Mouse (Mus musculus) neural tube, embryonic 11.5 days (tissue): ENCODE measurements around the gene Hoxa13. TPM values are rescaled to one million over a fixed set of nuclear protein-coding genes. Genes with fewer than 3 reads are reported as not detected.

Experiments
- ATAC-seq: fragments of 200-750 bp; cut with Nextera tagmentation; 2 replicates; pipeline ENCODE4 v1.8.0; 2017; ENCODE audit warnings: moderate number of reproducible peaks, mild to moderate bottlenecking, moderate TSS enrichment, moderate library complexity; ENCODE audit not compliant: insufficient read depth, low FRiP score, low TSS enrichment
- DNase-seq: peaks from one replicate; pipeline ENCODE4 v3.0.0-alpha.2; 2015; ENCODE audit warnings: low spot score
- H3K27ac ChIP-seq: fragments of 300-500 bp; sonication (generic); 2 replicates; pipeline ENCODE4 v1.5.1; 2014; ENCODE audit warnings: low read depth, mild to moderate bottlenecking, low read length
- H3K27me3 ChIP-seq: fragments of 300-500 bp; sonication (generic); 2 replicates; pipeline ENCODE4 v1.6.1; 2014; ENCODE audit warnings: mild to moderate bottlenecking, low read length, mixed read lengths; ENCODE audit not compliant: control insufficient read depth, insufficient read depth
- H3K36me3 ChIP-seq: fragments of 300-500 bp; sonication (generic); 2 replicates; pipeline ENCODE4 v1.6.1; 2014; ENCODE audit warnings: mild to moderate bottlenecking, low read length, moderate library complexity, mixed read lengths; ENCODE audit not compliant: control insufficient read depth, insufficient read depth
- H3K4me1 ChIP-seq: fragments of 300-500 bp; sonication (generic); 2 replicates; pipeline ENCODE4 v1.6.1; 2014; ENCODE audit warnings: low read length, mixed read lengths; ENCODE audit not compliant: control insufficient read depth, insufficient read depth
- H3K4me2 ChIP-seq: fragments of 300-500 bp; sonication (generic); 2 replicates; pipeline ENCODE4 v1.6.1; 2014; ENCODE audit warnings: low read depth, mild to moderate bottlenecking, moderate library complexity
- H3K4me3 ChIP-seq: fragments of 300-500 bp; sonication (generic); 2 replicates; pipeline ENCODE4 v1.5.1; 2014; ENCODE audit warnings: low read depth, low read length
- H3K9ac ChIP-seq: fragments of 300-500 bp; sonication (generic); 2 replicates; pipeline ENCODE4 v1.6.1; 2014; ENCODE audit warnings: mild to moderate bottlenecking, low read length
- H3K9me3 ChIP-seq: fragments of 300-500 bp; sonication (generic); 2 replicates; pipeline ENCODE4 v1.6.1; 2016; ENCODE audit warnings: low read length; ENCODE audit not compliant: control insufficient read depth
- WGBS: fragments of 180-500 bp; shearing (Covaris S2); extraction: QIAGEN DNeasy Blood & Tissue Kit; methylation state at CpG from one replicate; pipeline ENCODE4 v1.1.7; 2014; 5-methylcytosine and 5-hydroxymethylcytosine counted together
- polyA plus RNA-seq: library from polyadenylated mRNA; unstranded; fragments of >200 nt; fragmentation: Nextera tagmentation; extraction: Ambion mirVana; gene quantifications from 2 replicates; pipeline ENCODE4 v1.2.1, GENCODE M21; 2014

Hoxa13 gene
- polyA plus RNA-seq, 1 experiment from 2014 or later, result 0.11 TPM

DNA sequence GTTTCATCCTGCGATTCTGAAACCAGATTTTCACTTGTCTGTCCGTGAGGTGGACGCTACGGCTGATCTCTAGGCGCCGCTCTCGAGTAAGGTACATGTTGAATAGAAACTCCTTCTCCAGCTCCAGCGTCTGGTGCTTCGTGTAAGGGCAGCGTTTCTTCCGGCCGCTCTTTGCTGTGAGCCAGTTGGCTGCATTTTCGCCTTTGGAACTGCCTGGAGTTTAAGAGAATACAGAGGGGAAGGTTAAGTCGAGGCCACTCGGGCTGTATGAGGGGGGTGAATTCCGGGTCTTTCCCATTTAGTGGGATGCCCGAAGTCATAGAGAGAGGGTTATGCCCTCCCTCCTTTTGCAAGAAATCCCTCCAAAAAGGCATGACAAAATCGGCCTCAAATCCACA, 28.1 kb downstream of the Hoxa13 start:
- Histone ChIP-seq H3K4me3 (peak overlapping the region; percentile 65), H3K36me3 (no peaks in the 10 kb centered on the region), H3K9me3 (no peaks in the 10 kb centered on the region), H3K27me3 (peaks cover 58% of the 10 kb centered on the region), H3K9ac (peak overlapping the region; percentile 94), H3K4me2 (peak overlapping the region; percentile 57), H3K4me1 (peaks cover under 1% of the 10 kb centered on the region; the same call in 1 of the 2 replicates), H3K27ac (peak overlapping the region; percentile 91)
- ATAC-seq (no peak; the same call in 1 of the 2 replicates), DNase-seq (peak; percentile 68)
- under 1% methylated on average over 18 of the region's 18 CpGs for WGBS

DNA sequence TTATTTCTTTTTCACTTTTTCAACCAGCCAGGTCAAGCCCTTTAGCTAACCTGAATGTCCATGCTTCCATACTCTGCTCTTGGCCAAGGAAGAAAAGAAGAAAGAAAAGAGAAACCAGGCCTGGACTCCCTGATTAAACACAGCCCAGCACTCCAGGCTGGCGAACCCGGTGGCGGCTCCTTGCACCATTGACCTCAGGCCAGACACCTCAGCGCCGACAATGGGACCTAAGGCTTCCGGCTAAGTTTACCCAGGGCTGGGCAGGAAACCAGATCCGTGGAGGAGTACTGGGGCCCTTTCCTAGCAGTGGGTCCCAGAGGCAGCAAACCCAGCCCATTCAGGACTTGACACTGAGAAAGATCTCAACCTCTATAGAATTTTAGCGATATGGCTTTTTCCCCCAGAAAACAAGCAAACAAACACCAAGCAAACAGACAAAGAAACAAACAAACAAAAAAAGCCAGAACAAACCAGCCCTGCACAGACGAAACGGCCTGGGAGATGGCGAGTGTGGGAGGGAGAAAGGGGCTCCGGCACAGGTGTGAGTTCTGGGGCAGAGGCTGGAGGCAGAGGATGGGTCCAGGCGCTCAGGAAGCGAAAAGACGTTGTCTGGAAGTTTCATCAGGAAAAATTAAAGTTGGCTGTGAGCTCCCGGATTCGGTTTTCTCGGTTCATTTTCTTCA, 28.7 kb downstream of the Hoxa13 start:
- Histone ChIP-seq H3K36me3 (no peaks in the 10 kb centered on the region), H3K27me3 (peaks cover 52% of the 10 kb centered on the region), H3K4me3 (peak overlapping the region; percentile 65), H3K9me3 (no peaks in the 10 kb centered on the region), H3K4me1 (peaks cover 2% of the 10 kb centered on the region; the same call in 1 of the 2 replicates), H3K4me2 (peak overlapping the region; percentile 57), H3K9ac (peak overlapping the region; percentile 94), H3K27ac (peak overlapping the region; percentile 91)
- ATAC-seq, result no peak
- WGBS, result 1% methylated on average over 18 of the region's 18 CpGs
- peak; percentile 44 for DNase-seq

DNA sequence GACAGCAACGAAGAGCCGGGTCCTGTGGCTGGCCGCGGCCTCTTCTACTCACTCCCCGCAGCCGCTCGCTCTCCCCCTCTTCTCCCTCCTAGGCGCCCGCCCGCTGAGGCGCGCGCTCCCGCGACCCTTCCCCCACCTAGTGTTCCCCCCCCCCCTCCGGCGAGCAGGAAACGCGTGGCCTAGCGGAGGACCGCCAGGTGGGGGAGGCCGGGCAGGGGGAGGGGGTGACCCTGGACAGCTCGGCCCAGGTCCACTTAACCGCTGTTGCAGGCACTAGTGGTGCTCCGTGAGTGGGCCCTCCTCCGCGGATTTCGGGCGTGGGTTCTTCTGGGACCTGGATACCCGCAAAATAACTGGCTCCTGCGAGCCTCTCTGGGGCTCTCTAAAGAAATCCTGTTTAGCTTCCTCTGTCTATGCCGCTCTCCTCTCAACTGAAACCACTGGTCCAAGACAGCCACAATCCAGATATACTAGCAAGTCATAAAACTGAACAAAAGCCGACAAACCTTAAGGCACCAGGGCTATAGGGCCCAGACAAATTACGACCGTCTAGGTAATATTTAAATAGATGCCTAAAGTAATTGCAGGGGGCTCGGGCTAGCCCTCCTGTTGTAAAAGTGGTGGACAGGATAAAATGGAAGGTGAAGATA, 30.0 kb downstream of the Hoxa13 start, which contains the start of gene Hoxa9:
Hoxa9 (minus strand) TSS at position 574 of the 650 bp plus-strand sequence.
- Histone ChIP-seq H3K4me2 (peak within 1 kb of the TSS; percentile 86), H3K27ac (peak within 1 kb of the TSS; percentile 94), H3K9ac (peak within 1 kb of the TSS; percentile 94), H3K4me1 (peaks cover 2% of the 10 kb centered on the region; the same call in 1 of the 2 replicates), H3K27me3 (peaks cover 43% of the 10 kb centered on the region), H3K9me3 (no peaks in the 10 kb centered on the region), H3K36me3 (no peaks in the 10 kb centered on the region), H3K4me3 (peak within 1 kb of the TSS; percentile 65)
- DNase-seq, result no peak
- ATAC-seq, result peak; percentile 33
- 1% methylated on average over 21 of the region's 36 CpGs for whole genome bisulfite sequencing

DNA sequence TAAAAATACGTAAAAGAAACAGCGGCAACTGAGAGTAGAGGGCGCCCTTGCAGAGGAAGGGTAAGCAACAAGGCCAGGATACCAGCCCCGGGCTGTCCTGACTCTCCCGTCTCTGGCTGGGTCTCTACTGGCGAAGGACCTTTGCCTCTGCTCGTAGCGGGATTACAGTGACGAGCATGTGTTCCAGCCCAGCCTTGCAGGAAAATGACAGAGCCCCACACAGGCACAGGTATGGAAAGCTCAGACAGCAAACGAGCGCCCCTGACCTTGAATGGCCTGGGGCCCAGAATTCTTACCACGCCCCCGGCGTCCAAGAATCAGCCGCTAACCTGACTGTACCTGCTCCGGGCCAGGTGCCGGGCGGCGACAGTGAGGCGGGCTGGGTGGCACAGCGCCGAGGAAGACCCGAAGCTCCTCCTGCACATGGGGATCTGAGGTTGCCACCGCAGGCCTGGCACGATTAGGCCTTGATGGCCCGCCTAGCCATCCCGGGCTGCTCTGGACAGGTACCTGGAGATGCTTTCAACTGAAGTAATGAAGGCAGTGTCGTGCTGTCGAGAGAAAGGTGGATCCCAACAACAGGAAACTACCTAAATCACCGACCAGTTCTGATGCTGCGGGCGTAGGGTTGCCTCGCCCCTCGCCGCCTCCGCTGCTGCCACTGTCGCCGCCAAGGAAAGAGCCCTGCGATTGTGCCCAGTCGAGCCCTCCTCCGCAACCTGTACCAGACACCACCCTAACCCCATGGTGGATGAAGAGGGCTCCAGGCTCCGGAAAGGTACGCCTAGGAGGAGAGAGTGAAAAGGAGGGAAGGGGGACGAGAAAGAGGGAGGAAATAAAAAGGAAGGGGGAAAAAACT, 30.9 kb downstream of the Hoxa13 start:
- ATAC-seq (no peak), DNase-seq (no peak)
- Histone ChIP-seq H3K27ac (peak overlapping the region; percentile 94), H3K4me3 (peak overlapping the region; percentile 59), H3K4me1 (peaks cover 2% of the 10 kb centered on the region; the same call in 1 of the 2 replicates), H3K36me3 (no peaks in the 10 kb centered on the region), H3K9me3 (no peaks in the 10 kb centered on the region), H3K27me3 (peaks cover 41% of the 10 kb centered on the region), H3K4me2 (peak overlapping the region; percentile 86), H3K9ac (peak overlapping the region; percentile 94)
- under 1% methylated on average over 44 of the region's 44 CpGs for WGBS

DNA sequence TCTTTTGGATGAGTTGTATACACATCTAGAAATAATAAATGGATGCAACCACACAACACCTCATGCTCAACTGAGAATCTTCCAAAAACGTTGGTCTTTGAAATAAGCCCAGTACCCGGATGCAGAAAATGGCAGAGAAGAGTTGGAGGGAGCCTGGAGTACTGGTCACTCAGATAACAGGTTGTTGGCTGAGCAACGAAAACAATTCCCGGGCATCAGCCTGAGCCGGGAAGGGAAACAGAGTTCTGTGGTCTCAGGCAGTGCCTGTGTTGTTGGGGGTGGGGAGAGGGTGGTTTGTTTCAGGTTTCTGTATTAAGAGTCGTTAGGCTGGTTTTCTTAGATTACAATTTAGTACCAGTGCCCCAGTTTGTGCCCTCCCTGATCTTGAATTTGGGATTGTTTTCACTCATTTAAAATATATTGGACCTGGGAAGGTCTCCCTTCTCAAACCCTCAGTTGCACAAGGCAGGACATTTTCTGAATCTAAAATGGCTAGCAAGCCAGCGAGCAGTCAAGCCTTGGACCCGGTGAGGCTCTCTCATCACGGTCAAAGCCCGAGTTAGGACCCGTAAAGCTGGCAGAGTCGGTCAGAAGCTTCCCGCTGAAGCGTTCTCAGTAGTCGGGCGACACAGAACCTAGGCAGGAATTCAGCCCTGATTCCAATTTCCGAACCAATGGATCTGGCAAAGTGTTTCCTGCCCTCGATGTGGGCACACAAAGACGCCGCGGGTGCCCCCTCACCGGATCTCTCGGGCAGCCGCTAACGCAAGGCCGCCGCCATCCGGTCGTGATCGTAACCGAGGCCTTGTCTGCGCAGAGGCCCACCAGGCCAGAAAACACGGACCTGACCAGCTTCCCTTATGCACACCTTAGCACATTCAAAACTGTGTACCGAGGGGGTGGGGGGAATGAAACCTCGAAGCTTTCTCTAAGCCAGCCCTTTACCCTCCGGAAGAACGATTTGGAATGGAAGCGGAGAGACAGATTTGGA, 31.9 kb downstream of the Hoxa13 start:
- peak; percentile 73 for DNase-seq
- peak overlapping the region; percentile 59 for H3K4me3 ChIP-seq
- H3K4me2 ChIP-seq, result peak overlapping the region; percentile 86
- H3K36me3 ChIP-seq, result no peaks in the 10 kb centered on the region
- under 1% methylated on average over 38 of the region's 38 CpGs for WGBS
- H3K4me1 ChIP-seq, result peaks cover 2% of the 10 kb centered on the region; the same call in 1 of the 2 replicates
- peaks cover 33% of the 10 kb centered on the region for H3K27me3 ChIP-seq
- ATAC-seq, result no peak
- H3K27ac ChIP-seq, result peak overlapping the region; percentile 94
- H3K9me3 ChIP-seq, result no peaks in the 10 kb centered on the region
- peak overlapping the region; percentile 94 for H3K9ac ChIP-seq

DNA sequence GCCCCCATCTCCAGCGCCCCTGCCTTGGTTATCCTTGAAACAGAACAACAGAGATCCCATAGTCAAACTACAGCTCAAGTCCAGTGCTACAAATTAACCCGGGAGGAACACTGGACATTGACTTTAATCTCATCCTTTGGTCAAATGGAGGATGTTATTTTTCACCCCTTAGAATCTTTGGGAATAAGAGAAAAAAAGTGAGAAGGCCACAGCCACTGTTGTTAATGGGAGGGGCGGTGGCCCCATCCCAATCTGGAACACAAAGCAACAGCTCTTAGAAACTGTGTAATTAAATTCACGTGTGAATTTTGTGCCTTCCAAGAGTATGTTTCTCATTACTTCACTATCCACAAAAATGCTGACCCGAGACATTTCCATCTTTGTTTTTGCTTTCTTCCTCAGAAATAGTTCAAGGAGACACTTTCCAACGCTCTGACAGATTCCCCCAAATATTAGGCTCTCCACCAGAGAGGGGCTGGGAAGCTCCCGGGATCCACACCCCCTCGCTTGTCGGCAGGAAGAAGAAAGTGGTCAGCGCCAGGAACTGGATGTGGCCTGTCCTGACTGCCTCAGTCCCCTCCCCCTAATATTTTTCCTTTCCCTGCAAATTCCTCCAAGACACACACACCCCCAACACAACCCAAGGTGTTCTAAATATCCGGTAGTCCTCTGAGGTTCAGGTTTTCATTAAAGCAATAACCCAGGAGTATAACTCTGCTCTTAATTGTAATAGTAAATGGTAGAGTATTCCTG, 33.0 kb downstream of the Hoxa13 start:
- DNase-seq (no peak), ATAC-seq (no peak)
- Histone ChIP-seq H3K27ac (peak overlapping the region; percentile 100), H3K27me3 (peaks cover 24% of the 10 kb centered on the region), H3K4me2 (peak overlapping the region; percentile 99), H3K4me3 (peak overlapping the region; percentile 87), H3K36me3 (no peaks in the 10 kb centered on the region), H3K9me3 (no peaks in the 10 kb centered on the region), H3K9ac (peak overlapping the region; percentile 99), H3K4me1 (peaks cover 2% of the 10 kb centered on the region; the same call in 1 of the 2 replicates)
- 2% methylated on average over 11 of the region's 11 CpGs for WGBS

DNA sequence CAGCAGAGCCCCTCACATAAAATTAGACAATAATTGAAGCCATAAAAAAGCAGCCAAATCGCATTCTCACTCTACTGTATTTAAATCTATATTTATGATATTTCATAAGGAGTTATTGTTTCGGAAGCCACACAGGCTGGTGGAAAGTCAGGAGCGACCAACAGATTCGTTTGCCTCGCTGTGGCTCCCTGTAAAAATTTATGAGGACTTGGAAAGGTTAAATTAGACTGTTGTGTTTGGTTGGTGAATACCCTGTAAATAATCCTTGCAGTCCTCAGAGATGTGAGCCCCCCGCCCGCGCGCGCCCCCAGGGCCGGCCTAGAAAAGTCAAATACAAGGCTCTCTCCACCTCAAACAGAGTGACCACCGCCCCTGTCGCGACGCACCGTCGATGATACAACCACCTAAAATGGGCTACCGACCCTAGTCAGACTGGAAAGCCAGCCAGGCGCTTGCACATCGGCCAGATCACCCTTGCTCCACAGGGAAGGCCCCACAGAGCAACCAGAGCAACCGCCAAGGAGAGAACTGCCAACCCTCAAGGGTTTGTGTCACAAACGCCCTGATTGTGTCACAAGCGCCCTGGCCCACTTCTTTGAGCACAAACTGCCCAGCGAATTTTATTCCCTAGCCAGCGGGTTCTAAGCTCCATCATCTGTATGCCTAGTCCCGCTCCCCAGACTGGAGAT, 34.0 kb downstream of the Hoxa13 start:
- 2% methylated on average over 26 of the region's 26 CpGs for WGBS
- no peaks in the 10 kb centered on the region for H3K9me3 ChIP-seq
- peak overlapping the region; percentile 100 for H3K27ac ChIP-seq
- H3K36me3 ChIP-seq, result no peaks in the 10 kb centered on the region
- DNase-seq (no peak), ATAC-seq (no peak)
- peaks cover 6% of the 10 kb centered on the region for H3K4me1 ChIP-seq
- H3K4me3 ChIP-seq, result peak overlapping the region; percentile 87
- H3K9ac ChIP-seq, result peak overlapping the region; percentile 99
- H3K4me2 ChIP-seq, result peak overlapping the region; percentile 99
- peaks cover 21% of the 10 kb centered on the region; the same call in 1 of the 2 replicates for H3K27me3 ChIP-seq
